Comparison of ENCODE assay signal across 17 mouse cellular contexts in the genomic region with DNA sequence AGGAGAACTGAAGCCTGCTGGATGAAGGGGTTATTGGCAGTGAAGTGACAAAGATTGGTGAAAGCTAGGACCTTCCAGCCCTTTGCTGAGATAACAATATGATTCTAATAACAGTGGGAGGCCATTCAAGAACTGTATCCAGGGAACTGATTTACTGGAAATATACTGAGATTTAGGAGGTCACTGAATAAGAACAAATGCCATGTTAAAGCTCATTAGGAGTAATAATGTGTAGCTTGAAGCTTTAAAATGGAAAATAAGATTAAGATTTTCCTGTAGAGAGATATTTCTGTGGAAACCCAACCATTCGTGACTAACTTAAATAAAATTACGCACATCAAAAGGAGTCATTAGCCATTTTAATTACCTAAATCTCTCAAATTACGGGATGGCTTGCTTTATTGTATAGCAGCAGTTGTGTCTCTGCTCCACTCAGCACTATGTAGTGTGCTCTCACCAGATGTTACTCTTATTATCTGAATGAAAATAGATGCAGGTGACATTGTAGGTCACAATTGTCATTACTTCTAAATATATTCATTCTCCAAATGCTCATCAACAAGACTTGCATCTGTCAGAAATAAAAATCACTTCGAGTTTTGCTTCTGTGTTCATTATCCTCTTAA.
A peak's percentile ranks its signal among the peaks of the same experiment; 100 is the strongest.
DNase-seq lines count a peak whose midpoint lies in the region; ATAC-seq and TF ChIP-seq lines count a peak whose summit lies in the region.
"Had no signal": no experiment of that assay in that cellular context is flagged by ENCODE, and none has a peak within 500 bp of the region (broad histone marks: within the 10 kb centered on the region; RNA-seq: fewer than 3 reads in every experiment).

No protein-coding gene starts in this region.

- H3K4me1 ChIP-seq in heart, embryonic 11.5 days (ENCODE audit: control insufficient read depth, insufficient read depth, low read length) = no peaks in the 10 kb centered on the region
- no peaks in the 10 kb centered on the region for H3K4me1 ChIP-seq in midbrain, embryonic 14.5 days (ENCODE audit: control insufficient read depth, insufficient read depth, low read length)
- H3K4me1 ChIP-seq in midbrain, postnatal 0 days (ENCODE audit: insufficient read depth, low read length) = no peaks in the 10 kb centered on the region
- no peaks in the 10 kb centered on the region; the same call in 1 of the 2 replicates for H3K4me1 ChIP-seq in neural tube, embryonic 13.5 days (replicated peaks)
- H3K4me1 ChIP-seq: embryonic facial prominence, embryonic 12.5 days; intestine, embryonic 15.5 days had no signal

- no peaks in the 10 kb centered on the region for H3K9me3 ChIP-seq in heart, embryonic 11.5 days (replicated peaks; ENCODE audit: control insufficient read depth, low read length)
- no peaks in the 10 kb centered on the region for H3K9me3 ChIP-seq in midbrain, embryonic 14.5 days (ENCODE audit: control insufficient read depth, low read length)
- no peaks in the 10 kb centered on the region for H3K9me3 ChIP-seq in midbrain, postnatal 0 days (ENCODE audit: low read length)
- no peaks in the 10 kb centered on the region for H3K9me3 ChIP-seq in neural tube, embryonic 13.5 days
- H3K9me3 ChIP-seq: embryonic facial prominence, embryonic 12.5 days; intestine, embryonic 15.5 days had no signal

- no peaks in the 10 kb centered on the region for H3K27me3 ChIP-seq in heart, embryonic 11.5 days (ENCODE audit: control insufficient read depth, insufficient read depth, low read length)
- H3K27me3 ChIP-seq in midbrain, embryonic 14.5 days (ENCODE audit: control insufficient read depth, insufficient read depth, low read length) = no peaks in the 10 kb centered on the region
- H3K27me3 ChIP-seq in midbrain, postnatal 0 days (ENCODE audit: insufficient read depth, low read length) = no peaks in the 10 kb centered on the region
- H3K27me3 ChIP-seq in neural tube, embryonic 13.5 days = no peaks in the 10 kb centered on the region
- H3K27me3 ChIP-seq: embryonic facial prominence, embryonic 12.5 days; intestine, embryonic 15.5 days had no signal

- H3K36me3 ChIP-seq in heart, embryonic 11.5 days (ENCODE audit: control insufficient read depth, insufficient read depth, low read length) = no peaks in the 10 kb centered on the region
- 0 out of 2 replicates have a peak, but pooled peaks cover 5% of the 10 kb centered on the region for H3K36me3 ChIP-seq in midbrain, embryonic 14.5 days (ENCODE audit: control insufficient read depth, insufficient read depth, low read length)
- no peaks in the 10 kb centered on the region for H3K36me3 ChIP-seq in midbrain, postnatal 0 days (ENCODE audit: insufficient read depth, low read length)
- no peaks in the 10 kb centered on the region for H3K36me3 ChIP-seq in neural tube, embryonic 13.5 days
- H3K36me3 ChIP-seq: embryonic facial prominence, embryonic 12.5 days; intestine, embryonic 15.5 days had no signal

- H3K27ac ChIP-seq in heart, embryonic 11.5 days (ENCODE audit: low read depth, low read length) = no peak overlapping the region
- H3K27ac ChIP-seq in midbrain, embryonic 14.5 days (replicated peaks; ENCODE audit: low read depth, low read length) = no peak overlapping the region
- no peak overlapping the region for H3K27ac ChIP-seq in midbrain, postnatal 0 days (ENCODE audit: low read depth, low read length)
- 0 out of 2 replicates have a peak overlapping the region, but pooled peaks have one; percentile 4 for H3K27ac ChIP-seq in neural tube, embryonic 13.5 days (replicated peaks)
- H3K27ac ChIP-seq: embryonic facial prominence, embryonic 12.5 days; gastrocnemius, adult 2 months; intestine, embryonic 15.5 days had no signal

- no peak for TF ChIP-seq CTCF in midbrain, postnatal 0 days (IDR thresholded peaks at IDR 0.05)

- peak; percentile 16 for DNase-seq in heart, adult 11 months
- peak; percentile 4 for DNase-seq in midbrain, embryonic 14.5 days
- no peak for DNase-seq in midbrain, postnatal 0 days (ENCODE audit: low spot score)
- DNase-seq in retina, embryonic 14.5 days (ENCODE audit: low spot score) = peak; percentile 57
- DNase-seq in adrenal gland, adult 18-20 months (ENCODE audit: low spot score in 2 of 2) = no peak
- no peak for DNase-seq in spleen, postnatal 14 days (ENCODE audit: low spot score in 2 of 2)
- DNase-seq: adrenal gland, postnatal 14 days; cerebellum, adult 18-20 months; cerebellum, adult 9-11 months; gastrocnemius, adult 2 months; gastrocnemius, postnatal 25 days; heart, postnatal 4 days; kidney, adult 18-20 months had no signal

- no peak overlapping the region for H3K4me3 ChIP-seq in heart, embryonic 11.5 days (ENCODE audit: low read depth, low read length)
- no peak overlapping the region for H3K4me3 ChIP-seq in midbrain, embryonic 14.5 days (replicated peaks; ENCODE audit: low read depth, low read length)
- no peak overlapping the region for H3K4me3 ChIP-seq in midbrain, postnatal 0 days (ENCODE audit: low read depth, low read length)
- H3K4me3 ChIP-seq in neural tube, embryonic 13.5 days = no peak overlapping the region
- H3K4me3 ChIP-seq: embryonic facial prominence, embryonic 12.5 days; gastrocnemius, adult 2 months; intestine, embryonic 15.5 days had no signal

- H3K9ac ChIP-seq in heart, embryonic 11.5 days (ENCODE audit: low read depth, low read length) = no peak overlapping the region
- no peak overlapping the region for H3K9ac ChIP-seq in midbrain, embryonic 14.5 days (replicated peaks; ENCODE audit: low read length)
- no peak overlapping the region for H3K9ac ChIP-seq in midbrain, postnatal 0 days (replicated peaks; ENCODE audit: low read length, poor library complexity, severe bottlenecking)
- no peak overlapping the region for H3K9ac ChIP-seq in neural tube, embryonic 13.5 days
- H3K9ac ChIP-seq: embryonic facial prominence, embryonic 12.5 days; intestine, embryonic 15.5 days had no signal

- no peak for ATAC-seq in heart, embryonic 11.5 days (replicated peaks; ENCODE audit: insufficient number of reproducible peaks, low FRiP score, low TSS enrichment)
- no peak for ATAC-seq in midbrain, embryonic 14.5 days (ENCODE audit: low FRiP score, low TSS enrichment)
- no peak for ATAC-seq in midbrain, postnatal 0 days (ENCODE audit: low FRiP score)
- peak; percentile 65 for ATAC-seq in neural tube, embryonic 13.5 days (ENCODE audit: low read depth)
- ATAC-seq: intestine, embryonic 15.5 days had no signal

- 62% methylated on average over 4 of the region's 4 CpGs for WGBS in heart, embryonic 11.5 days (ENCODE audit: insufficient replicate concordance)
- 66% methylated on average over 4 of the region's 4 CpGs for WGBS in midbrain, embryonic 14.5 days
- WGBS in midbrain, postnatal 0 days = 58% methylated on average over 4 of the region's 4 CpGs
- WGBS in neural tube, embryonic 13.5 days = 63% methylated on average over 4 of the region's 4 CpGs

- no peak overlapping the region for H3K4me2 ChIP-seq in heart, embryonic 11.5 days
- H3K4me2 ChIP-seq in midbrain, embryonic 14.5 days (ENCODE audit: low read length) = no peak overlapping the region
- no peak overlapping the region for H3K4me2 ChIP-seq in midbrain, postnatal 0 days (ENCODE audit: low read depth, low read length, poor library complexity, severe bottlenecking)
- no peak overlapping the region for H3K4me2 ChIP-seq in neural tube, embryonic 13.5 days
- H3K4me2 ChIP-seq: embryonic facial prominence, embryonic 12.5 days; intestine, embryonic 15.5 days had no signal

Comparison
In these comparisons a context has a peak if more than half of its experiments do, and no peak if none do; other contexts are left out.
1. DNase-seq: peak in heart, adult 11 months (single experiment), midbrain, embryonic 14.5 days (single experiment) and retina, embryonic 14.5 days (single experiment); none in midbrain, postnatal 0 days (single experiment), adrenal gland, adult 18-20 months (0 of 2) and spleen, postnatal 14 days (0 of 2).